Mouse (Mus musculus) urinary bladder, adult 18-20 months (tissue): ENCODE data around the gene Crybg2.
A peak's percentile ranks its signal among the peaks of the same experiment; 100 is the strongest.

ENCODE experiments used
- DNase-seq, 2 experiments: peaks; one replicate each; pipeline ENCODE4 v3.0.0; 2022; ENCODE audit warnings: low spot score in 2 of 2, mixed read lengths in 2 of 2

The Crybg2 gene

GRCm38 (mm10) chr4:134058166-134058715 is 2.4 kb upstream of the Crybg2 start:
- no peak for DNase-seq

DNA sequence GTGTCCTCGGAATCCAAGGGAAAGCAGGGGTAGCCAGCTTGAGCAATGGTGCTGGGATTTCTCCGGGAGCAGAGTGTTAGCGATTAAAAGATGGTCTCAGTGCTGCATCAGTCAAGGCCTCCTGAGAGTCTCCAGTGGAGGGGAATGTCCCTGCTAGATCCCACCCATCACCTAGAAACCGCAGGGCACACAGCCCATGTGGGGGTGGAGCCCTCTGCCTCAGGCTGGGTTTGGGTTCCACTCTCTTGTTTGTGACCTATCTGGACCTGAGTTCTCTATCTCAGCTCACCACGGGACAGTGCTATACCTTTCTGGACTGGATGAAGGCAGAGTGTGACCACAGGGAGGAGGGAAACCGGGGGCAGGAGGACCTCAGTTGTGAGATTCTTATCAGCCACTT is 1.7 kb upstream of the Crybg2 start:
- no peak for DNase-seq

DNA sequence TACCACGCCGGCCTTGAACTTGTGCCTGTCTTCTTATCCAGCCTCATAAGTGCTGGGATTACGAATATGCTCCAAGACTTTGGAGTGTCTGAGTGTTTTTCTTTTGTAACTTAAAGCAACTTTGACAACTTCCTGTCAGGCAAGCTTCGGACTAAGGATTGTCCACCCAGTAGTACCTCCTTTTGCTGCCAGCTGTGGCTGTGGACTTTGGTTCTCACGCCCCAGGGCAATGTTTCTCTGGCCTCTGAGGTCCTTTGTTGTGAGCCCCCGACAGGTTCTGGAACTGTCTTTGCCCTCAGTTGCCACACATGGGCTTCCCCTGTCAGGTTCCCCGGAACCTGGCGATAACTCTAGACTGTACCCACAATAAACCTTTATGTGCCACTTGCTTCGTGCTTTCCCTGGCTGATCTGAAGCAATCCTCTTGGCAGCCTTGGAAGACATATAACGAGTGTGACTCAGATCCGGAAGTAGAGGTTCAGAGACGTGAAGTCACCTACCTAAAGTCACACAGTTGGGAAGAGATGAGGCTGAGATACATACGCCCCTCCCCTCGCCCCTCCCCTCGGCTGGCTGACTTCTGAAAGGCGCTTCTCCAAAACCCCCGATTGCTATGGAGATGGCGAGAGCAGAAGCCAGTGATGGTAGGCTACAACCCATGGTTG is 683 bp downstream of the Crybg2 start:
- DNase-seq, result peak in 1 of 2 experiments; percentile 48

DNA sequence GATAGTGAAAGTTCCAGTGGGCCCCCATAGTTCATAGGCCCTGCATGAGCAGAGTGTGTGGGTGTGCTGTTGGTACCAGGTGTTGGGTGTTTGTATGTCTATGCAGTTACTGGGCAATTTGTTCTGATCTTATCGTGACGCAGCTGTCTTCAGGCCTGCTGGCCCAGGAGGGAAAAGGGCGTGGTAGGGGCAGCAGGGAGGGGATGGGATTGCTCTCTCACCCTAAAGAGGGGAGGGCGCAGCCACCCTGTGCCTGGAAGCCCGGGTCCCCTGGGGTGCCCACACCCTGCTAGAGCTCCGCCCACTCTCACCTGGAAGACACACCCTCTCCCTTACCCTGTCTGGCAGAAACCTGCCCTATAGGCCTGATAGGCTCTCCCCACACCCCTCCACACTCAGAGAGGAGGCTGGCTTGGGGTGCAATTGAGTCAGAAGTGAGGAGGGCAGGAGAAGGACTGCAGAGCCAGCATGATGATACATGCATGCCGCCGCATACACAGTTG is 1.4 kb downstream of the Crybg2 start:
- peak; percentile 50 to 52 for DNase-seq

DNA sequence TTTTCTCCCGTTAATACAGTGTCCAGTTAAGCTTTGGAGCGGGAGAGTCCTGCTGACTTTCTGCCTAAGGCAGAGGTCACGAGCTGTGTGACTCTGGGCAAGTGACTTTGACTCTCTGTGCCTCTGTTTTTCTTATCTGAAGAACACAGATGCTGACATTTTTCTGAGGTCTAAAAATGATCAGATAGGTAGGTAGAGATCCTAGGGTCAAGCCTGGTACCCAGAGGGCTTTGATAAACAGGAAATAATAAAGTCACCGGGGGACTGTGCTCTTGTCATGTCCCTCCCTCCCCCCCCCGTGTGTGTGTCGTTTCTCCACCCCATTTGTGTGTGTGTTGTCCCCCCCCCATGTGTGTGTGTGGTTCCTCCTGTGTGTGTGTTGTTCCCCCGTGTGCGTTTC is 1.9 kb downstream of the Crybg2 start:
- no peak for DNase-seq

GRCm38 (mm10) chr4:134065431-134066004 is 4.9 kb downstream of the Crybg2 start:
- peak; percentile 67 to 74 for DNase-seq

- peak; percentile 24 to 29 for DNase-seq
Measured at GRCm38 (mm10) chr4:134067383-134067782, 6.8 kb downstream of the Crybg2 start.

DNA sequence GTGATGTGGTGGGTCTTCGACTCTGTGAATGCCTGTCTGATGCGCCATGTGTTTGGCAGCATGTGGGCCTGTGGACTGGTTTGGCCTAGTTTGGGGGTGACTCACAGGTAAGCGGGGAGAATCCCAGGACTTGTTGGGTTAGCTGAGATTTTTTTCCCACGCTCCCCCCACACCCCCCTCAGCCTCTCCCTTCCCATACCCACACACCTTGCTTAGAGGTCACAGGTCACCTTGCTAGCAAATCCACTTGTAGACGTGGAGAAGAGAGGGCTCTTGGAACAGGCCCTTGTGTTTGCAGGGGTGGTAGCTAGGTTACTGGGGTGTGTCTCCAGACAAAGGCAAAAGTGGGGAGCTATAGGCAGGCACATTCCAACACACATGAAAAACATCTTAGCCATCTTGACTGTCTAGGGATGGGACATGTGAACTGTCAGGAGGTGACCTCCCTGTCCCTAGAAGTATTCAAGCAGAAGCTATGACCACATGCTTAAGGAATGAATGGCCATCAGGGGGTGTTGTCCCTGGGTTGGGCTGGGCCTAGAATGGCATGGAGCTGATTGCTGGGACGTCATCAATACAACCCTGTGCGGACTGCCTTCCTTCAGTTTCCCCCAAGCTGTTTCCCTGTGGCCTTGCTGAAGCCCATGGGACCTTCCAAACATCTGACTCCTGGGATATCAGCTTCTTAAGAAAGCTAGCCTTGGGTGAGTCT is 7.4 kb downstream of the Crybg2 start:
- peak in 1 of 2 experiments; percentile 35 for DNase-seq

- DNase-seq, result no peak
Measured at GRCm38 (mm10) chr4:134068793-134069580, 8.4 kb downstream of the Crybg2 start.

- no peak for DNase-seq
Measured at GRCm38 (mm10) chr4:134078694-134079093, 18.1 kb downstream of the Crybg2 start.

DNA sequence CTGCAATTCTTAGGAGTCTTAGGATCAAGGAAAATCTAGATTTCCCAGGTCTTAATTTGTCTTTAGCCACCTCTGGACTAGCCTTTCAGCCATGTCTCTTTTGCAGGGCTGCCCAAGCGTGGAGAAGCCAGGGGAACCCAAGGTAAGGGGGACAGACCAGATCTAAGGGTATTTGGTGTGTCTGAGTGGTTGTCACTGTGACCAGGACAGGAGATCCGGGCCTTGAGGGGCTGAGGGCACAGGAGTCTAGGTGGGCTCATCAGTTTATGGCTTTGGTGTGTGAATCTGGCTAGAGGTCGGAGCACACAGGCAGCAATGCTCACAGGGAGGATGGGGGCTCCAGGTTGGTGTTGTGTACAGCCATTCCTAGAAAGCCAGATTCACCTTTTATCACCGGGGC is 20.1 kb downstream of the Crybg2 start:
- no peak for DNase-seq

GRCm38 (mm10) chr4:134081730-134082386 is 21.2 kb downstream of the Crybg2 start:
- peak; percentile 79 to 85 for DNase-seq

DNA sequence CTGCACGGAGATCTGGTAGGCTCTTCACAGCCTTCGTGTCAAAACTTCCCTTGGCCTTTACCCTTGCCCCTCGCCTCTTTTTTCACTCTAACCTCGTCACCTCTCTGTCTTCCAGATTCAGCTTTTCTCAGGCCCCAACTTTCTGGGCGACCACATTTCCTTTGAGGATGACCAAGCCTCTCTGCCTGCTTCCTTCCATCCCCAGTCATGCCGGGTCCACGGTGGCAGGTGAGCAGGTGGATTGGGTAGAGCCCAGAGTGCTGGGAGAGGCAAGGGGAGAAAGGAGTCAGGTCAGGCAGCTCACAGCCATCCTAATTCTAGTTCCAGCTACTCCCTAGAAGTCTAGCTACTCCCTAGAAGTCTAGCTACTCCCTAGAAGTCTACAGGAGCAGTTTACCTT is 21.8 kb downstream of the Crybg2 start:
- no peak for DNase-seq

DNA sequence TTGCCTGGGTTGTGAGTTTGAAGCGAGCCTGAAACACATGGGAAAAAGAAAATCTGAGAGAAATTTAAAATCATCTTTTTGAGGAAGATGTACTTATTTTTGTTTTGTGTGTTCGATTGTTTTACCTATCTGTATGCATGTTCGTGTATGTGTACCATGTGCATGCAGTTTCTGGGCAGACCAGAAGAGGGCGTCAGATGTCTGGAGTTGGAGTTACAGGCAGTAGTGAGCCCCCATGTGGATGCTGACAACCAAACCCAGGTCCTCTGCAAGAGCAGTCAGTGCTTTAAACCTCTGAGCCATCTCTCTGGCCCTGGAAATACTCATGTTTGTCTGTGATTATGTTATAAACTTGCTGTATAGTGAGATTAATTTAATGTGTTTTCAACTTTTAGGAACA is 24.4 kb downstream of the Crybg2 start:
- no peak for DNase-seq

DNA sequence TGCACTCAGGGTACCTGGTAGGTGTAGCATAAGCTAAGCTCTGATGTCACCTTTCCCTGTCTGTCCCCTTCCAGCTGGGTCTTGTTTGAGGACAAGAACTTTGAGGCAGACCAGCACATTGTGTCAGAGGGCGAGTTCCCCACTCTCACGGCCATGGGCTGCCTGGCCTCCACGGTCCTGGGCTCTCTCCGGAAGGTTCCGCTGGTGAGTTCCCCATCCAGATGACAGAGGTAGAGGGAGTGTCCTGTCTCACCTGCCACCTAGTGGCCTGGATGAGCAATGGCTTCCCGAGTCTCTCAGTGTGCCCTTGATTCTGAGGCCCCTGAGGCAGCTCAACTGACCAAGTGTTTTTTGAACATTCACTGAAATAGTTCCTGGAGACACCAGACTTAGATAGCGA is 26.8 kb downstream of the Crybg2 start:
- DNase-seq, result no peak

- no peak for DNase-seq
Measured at GRCm38 (mm10) chr4:134089029-134089428, 28.4 kb downstream of the Crybg2 start.

GRCm38 (mm10) chr4:134090521-134091224 is 30.1 kb downstream of the Crybg2 start:
- no peak for DNase-seq

- DNase-seq, result no peak
Measured at GRCm38 (mm10) chr4:134091225-134091529, 30.6 kb downstream of the Crybg2 start.

GRCm38 (mm10) chr4:134092382-134093288 is 32.0 kb downstream of the Crybg2 start:
- no peak for DNase-seq
